Mouse (Mus musculus): ENCODE measurements around the gene Fam168a. TPM values are rescaled to one million over a fixed set of nuclear protein-coding genes. Genes with fewer than 3 reads are reported as not detected.

Fam168a gene
- total and polyA plus RNA-seq, 2 experiments from 2014 or later: 106 to 163 TPM

- H3K9ac ChIP-seq (replicated peaks; ENCODE audit: low read length, poor library complexity, severe bottlenecking): no peak overlapping the region
- TF ChIP-seq CTCF (IDR thresholded peaks at IDR 0.05): peak; percentile 82
- ATAC-seq (ENCODE audit: low FRiP score) (no peak), DNase-seq (ENCODE audit: low spot score) (peak; percentile 79)
- no peaks in the 10 kb centered on the region for H3K36me3 ChIP-seq (ENCODE audit: insufficient read depth, low read length)
- no peaks in the 10 kb centered on the region for H3K9me3 ChIP-seq (ENCODE audit: low read length)
- H3K4me2 ChIP-seq (ENCODE audit: low read depth, low read length, poor library complexity, severe bottlenecking): no peak overlapping the region
- no peak overlapping the region for H3K27ac ChIP-seq (ENCODE audit: low read depth, low read length)
- H3K4me3 ChIP-seq (ENCODE audit: low read depth, low read length): no peak overlapping the region
- 3% methylated on average over 3 of the region's 3 CpGs for WGBS
- H3K4me1 ChIP-seq (ENCODE audit: insufficient read depth, low read length): no peaks in the 10 kb centered on the region
- H3K27me3 ChIP-seq (ENCODE audit: insufficient read depth, low read length): no peaks in the 10 kb centered on the region
Measured at GRCm38 (mm10) chr7:100866675-100867074, 160.2 kb downstream of the Fam168a start.

- Histone ChIP-seq H3K9me3 (ENCODE audit: low read length) (no peaks in the 10 kb centered on the region), H3K4me1 (ENCODE audit: insufficient read depth, low read length) (no peaks in the 10 kb centered on the region), H3K36me3 (ENCODE audit: insufficient read depth, low read length) (peaks cover 5% of the 10 kb centered on the region), H3K4me3 (ENCODE audit: low read depth, low read length) (no peak overlapping the region), H3K27ac (ENCODE audit: low read depth, low read length) (no peak overlapping the region), H3K27me3 (ENCODE audit: insufficient read depth, low read length) (no peaks in the 10 kb centered on the region), H3K4me2 (ENCODE audit: low read depth, low read length, poor library complexity, severe bottlenecking) (no peak overlapping the region), H3K9ac (replicated peaks; ENCODE audit: low read length, poor library complexity, severe bottlenecking) (no peak overlapping the region)
- DNase-seq (ENCODE audit: low spot score) (no peak), ATAC-seq (ENCODE audit: low FRiP score) (no peak)
- TF ChIP-seq CTCF (IDR thresholded peaks at IDR 0.05): no peak
- WGBS: 69% methylated on average over 2 of the region's 2 CpGs
Measured at GRCm38 (mm10) chr7:100867561-100867960, 161.1 kb downstream of the Fam168a start.

- no peak for ATAC-seq (ENCODE audit: low FRiP score)
- peaks cover 9% of the 10 kb centered on the region for H3K36me3 ChIP-seq (ENCODE audit: insufficient read depth, low read length)
- H3K27me3 ChIP-seq (ENCODE audit: insufficient read depth, low read length): no peaks in the 10 kb centered on the region
- H3K4me2 ChIP-seq (ENCODE audit: low read depth, low read length, poor library complexity, severe bottlenecking): no peak overlapping the region
- no peak overlapping the region for H3K4me3 ChIP-seq (ENCODE audit: low read depth, low read length)
- no peak overlapping the region for H3K9ac ChIP-seq (replicated peaks; ENCODE audit: low read length, poor library complexity, severe bottlenecking)
- no peak overlapping the region for H3K27ac ChIP-seq (ENCODE audit: low read depth, low read length)
- no peaks in the 10 kb centered on the region for H3K4me1 ChIP-seq (ENCODE audit: insufficient read depth, low read length)
- TF ChIP-seq CTCF (IDR thresholded peaks at IDR 0.05): no peak
- no peaks in the 10 kb centered on the region for H3K9me3 ChIP-seq (ENCODE audit: low read length)
- WGBS: 67% methylated on average over 4 of the region's 4 CpGs
- DNase-seq (ENCODE audit: low spot score): no peak
Measured at GRCm38 (mm10) chr7:100868551-100868950, 162.1 kb downstream of the Fam168a start.

GRCm38 (mm10) chr7:100869877-100870629 is 163.6 kb downstream of the Fam168a start:
- Histone ChIP-seq H3K27me3 (ENCODE audit: insufficient read depth, low read length) (no peaks in the 10 kb centered on the region), H3K4me2 (ENCODE audit: low read depth, low read length, poor library complexity, severe bottlenecking) (no peak overlapping the region), H3K36me3 (ENCODE audit: insufficient read depth, low read length) (peaks cover 14% of the 10 kb centered on the region), H3K27ac (ENCODE audit: low read depth, low read length) (no peak overlapping the region), H3K9me3 (ENCODE audit: low read length) (no peaks in the 10 kb centered on the region), H3K4me1 (ENCODE audit: insufficient read depth, low read length) (no peaks in the 10 kb centered on the region), H3K9ac (replicated peaks; ENCODE audit: low read length, poor library complexity, severe bottlenecking) (no peak overlapping the region), H3K4me3 (ENCODE audit: low read depth, low read length) (no peak overlapping the region)
- TF ChIP-seq CTCF (IDR thresholded peaks at IDR 0.05): no peak
- ATAC-seq (ENCODE audit: low FRiP score) (no peak), DNase-seq (ENCODE audit: low spot score) (no peak)
- 86% methylated on average over 8 of the region's 8 CpGs for WGBS

GRCm38 (mm10) chr7:100871355-100871754 is 164.9 kb downstream of the Fam168a start:
- Histone ChIP-seq H3K9me3 (ENCODE audit: low read length) (no peaks in the 10 kb centered on the region), H3K27me3 (ENCODE audit: insufficient read depth, low read length) (no peaks in the 10 kb centered on the region), H3K4me2 (ENCODE audit: low read depth, low read length, poor library complexity, severe bottlenecking) (no peak overlapping the region), H3K4me3 (ENCODE audit: low read depth, low read length) (no peak overlapping the region), H3K9ac (replicated peaks; ENCODE audit: low read length, poor library complexity, severe bottlenecking) (no peak overlapping the region), H3K4me1 (ENCODE audit: insufficient read depth, low read length) (no peaks in the 10 kb centered on the region), H3K36me3 (ENCODE audit: insufficient read depth, low read length) (peaks cover 21% of the 10 kb centered on the region), H3K27ac (ENCODE audit: low read depth, low read length) (no peak overlapping the region)
- WGBS: 85% methylated on average over 4 of the region's 4 CpGs
- no peak for TF ChIP-seq CTCF (IDR thresholded peaks at IDR 0.05)
- DNase-seq (ENCODE audit: low spot score) (no peak), ATAC-seq (ENCODE audit: low FRiP score) (no peak)

GRCm38 (mm10) chr7:100871892-100872291 is 165.5 kb downstream of the Fam168a start:
- ATAC-seq (ENCODE audit: low FRiP score): no peak
- H3K27me3 ChIP-seq (ENCODE audit: insufficient read depth, low read length): no peaks in the 10 kb centered on the region
- TF ChIP-seq CTCF (IDR thresholded peaks at IDR 0.05): no peak
- no peak overlapping the region for H3K9ac ChIP-seq (replicated peaks; ENCODE audit: low read length, poor library complexity, severe bottlenecking)
- H3K4me2 ChIP-seq (ENCODE audit: low read depth, low read length, poor library complexity, severe bottlenecking): no peak overlapping the region
- H3K27ac ChIP-seq (ENCODE audit: low read depth, low read length): no peak overlapping the region
- H3K4me1 ChIP-seq (ENCODE audit: insufficient read depth, low read length): no peaks in the 10 kb centered on the region
- H3K36me3 ChIP-seq (ENCODE audit: insufficient read depth, low read length): peaks cover 26% of the 10 kb centered on the region
- H3K4me3 ChIP-seq (ENCODE audit: low read depth, low read length): no peak overlapping the region
- WGBS: 92% methylated on average over 5 of the region's 5 CpGs
- DNase-seq (ENCODE audit: low spot score): no peak
- no peaks in the 10 kb centered on the region for H3K9me3 ChIP-seq (ENCODE audit: low read length)

Measured in midbrain, postnatal 0 days (tissue).